Mouse (Mus musculus): ENCODE results near the gene Zbtb37. TPM values are rescaled to one million over a fixed set of nuclear protein-coding genes. Genes with fewer than 3 reads are reported as not detected.
"Not testable (repeated sequence)": the region's sequence is repeated elsewhere in the genome, so short reads cannot be mapped to it uniquely, and the experiment has no call there.

Zbtb37 gene
- polyA plus RNA-seq, 1 experiment from 2014 or later, result 14.1 TPM

GRCm38 (mm10) chr1:161030058-161030457 lies 4.6 kb downstream of the Zbtb37 start:
- Histone ChIP-seq H3K4me3 (replicated peaks) (no peak overlapping the region), H3K9ac (replicated peaks) (no peak overlapping the region), H3K27me3 (no peaks in the 10 kb centered on the region), H3K4me1 (replicated peaks) (peaks cover 17% of the 10 kb centered on the region), H3K9me3 (no peaks in the 10 kb centered on the region), H3K36me3 (peaks cover 46% of the 10 kb centered on the region), H3K27ac (no peak overlapping the region), H3K4me2 (replicated peaks) (no peak overlapping the region)
- 95% methylated on average over 3 of the region's 3 CpGs for WGBS
- no peak for ATAC-seq

DNA sequence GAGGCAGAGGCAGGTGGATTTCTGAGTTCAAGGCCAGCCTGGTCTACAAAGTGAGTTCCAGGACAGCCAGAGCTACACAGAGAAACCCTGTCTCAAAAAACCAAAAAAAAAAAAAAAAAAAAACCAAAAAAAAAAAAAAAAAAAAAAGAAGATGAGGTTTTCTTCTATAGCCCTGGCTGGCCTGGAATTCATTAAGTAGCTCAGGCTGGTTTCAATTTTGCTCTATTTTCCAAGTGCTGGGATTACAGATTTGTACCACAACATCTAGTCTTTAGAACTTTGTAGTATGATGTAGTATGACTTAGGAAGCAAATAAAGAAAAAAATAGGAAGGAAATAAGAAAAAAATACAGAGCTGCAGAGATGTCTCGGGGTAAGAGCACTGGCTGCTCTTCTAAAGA lies 6.2 kb downstream of the Zbtb37 start:
- Histone ChIP-seq H3K36me3 (peaks cover 53% of the 10 kb centered on the region), H3K4me1 (replicated peaks) (peaks cover 10% of the 10 kb centered on the region)
- H3K4me2 ChIP-seq (replicated peaks); ATAC-seq; H3K4me3 ChIP-seq (replicated peaks); H3K27ac ChIP-seq; H3K9ac ChIP-seq (replicated peaks); H3K27me3 ChIP-seq; H3K9me3 ChIP-seq: not testable (repeated sequence)
- WGBS, result 94% methylated on average over 1 of the region's 1 CpGs

DNA sequence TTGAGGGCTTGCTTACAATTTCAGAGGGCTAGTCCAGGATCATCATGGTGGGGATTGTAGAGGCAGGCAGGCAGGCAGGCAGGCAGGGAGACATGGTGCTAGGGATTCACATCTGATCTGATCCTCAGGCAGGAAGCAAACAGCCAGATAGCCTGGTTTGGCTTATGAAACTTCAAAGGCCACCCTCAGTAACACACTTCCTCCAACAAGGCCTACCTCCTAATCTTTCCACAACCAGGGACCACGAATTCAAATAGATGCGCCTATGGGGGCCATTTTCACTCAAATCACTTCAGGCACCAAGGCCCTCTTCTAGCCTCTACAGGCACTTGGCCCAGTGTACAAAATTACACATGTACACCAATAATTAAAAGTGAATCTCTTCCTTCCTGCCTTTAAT lies 7.5 kb downstream of the Zbtb37 start:
- Histone ChIP-seq H3K9ac (replicated peaks) (no peak overlapping the region), H3K36me3 (peaks cover 49% of the 10 kb centered on the region), H3K4me2 (replicated peaks) (no peak overlapping the region), H3K4me1 (replicated peaks) (no peaks in the 10 kb centered on the region), H3K27me3 (no peaks in the 10 kb centered on the region), H3K4me3 (replicated peaks) (no peak overlapping the region), H3K9me3 (no peaks in the 10 kb centered on the region), H3K27ac (no peak overlapping the region)
- WGBS, result 100% methylated on average over 2 of the region's 2 CpGs
- ATAC-seq, result no peak

GRCm38 (mm10) chr1:161025410-161026210 lies 9.0 kb downstream of the Zbtb37 start:
- Histone ChIP-seq H3K27me3 (no peaks in the 10 kb centered on the region), H3K36me3 (peaks cover 38% of the 10 kb centered on the region), H3K4me1 (replicated peaks) (no peaks in the 10 kb centered on the region), H3K9ac (replicated peaks) (no peak overlapping the region), H3K27ac (no peak overlapping the region), H3K4me2 (replicated peaks) (no peak overlapping the region), H3K9me3 (no peaks in the 10 kb centered on the region), H3K4me3 (replicated peaks) (no peak overlapping the region)
- WGBS, result 92% methylated on average over 5 of the region's 5 CpGs
- no peak for ATAC-seq

DNA sequence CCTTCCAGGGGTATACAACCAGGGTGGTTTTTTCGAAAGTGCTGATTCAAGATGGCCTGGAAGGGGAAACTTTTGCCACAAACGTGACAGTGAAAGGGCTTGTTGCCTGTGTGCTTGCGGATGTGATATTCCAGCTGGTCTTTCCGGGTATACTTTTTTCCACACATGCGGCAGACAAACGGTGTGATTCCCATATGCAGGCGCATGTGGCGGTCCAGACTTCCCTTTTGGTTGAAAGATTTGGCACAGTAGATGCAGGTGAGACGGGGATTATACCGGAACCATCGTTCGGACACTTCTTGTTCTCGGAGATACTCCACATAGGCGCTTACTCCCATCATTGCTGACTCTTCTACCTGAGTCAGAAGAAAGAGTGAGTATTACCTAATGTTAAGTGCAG lies 14.6 kb downstream of the Zbtb37 start:
- no peak overlapping the region for H3K4me2 ChIP-seq (replicated peaks)
- no peak overlapping the region for H3K9ac ChIP-seq (replicated peaks)
- peaks cover 40% of the 10 kb centered on the region for H3K36me3 ChIP-seq
- H3K27ac ChIP-seq, result no peak overlapping the region
- H3K4me1 ChIP-seq (replicated peaks), result peaks cover 4% of the 10 kb centered on the region
- no peak for ATAC-seq
- no peaks in the 10 kb centered on the region for H3K27me3 ChIP-seq
- H3K4me3 ChIP-seq (replicated peaks), result no peak overlapping the region
- H3K9me3 ChIP-seq, result no peaks in the 10 kb centered on the region
- 96% methylated on average over 14 of the region's 14 CpGs for WGBS

DNA sequence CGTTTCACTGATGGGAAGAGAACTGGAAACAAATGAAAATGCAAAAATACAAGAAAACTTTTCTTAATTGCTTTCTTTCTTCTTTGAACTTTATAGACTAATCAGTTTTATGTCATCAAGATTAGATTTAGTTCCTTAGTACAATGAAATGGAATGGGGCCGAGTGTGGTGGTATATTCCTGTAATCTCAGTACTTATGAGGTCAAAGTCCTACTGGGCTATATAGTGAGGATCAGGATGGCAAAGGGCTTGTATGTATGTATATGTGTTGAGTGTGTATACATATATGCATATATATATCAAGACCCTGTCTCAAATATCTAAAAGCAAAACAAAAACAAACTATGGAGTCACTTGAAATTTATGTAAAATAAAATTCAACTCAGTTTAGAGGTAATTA lies 18.3 kb downstream of the Zbtb37 start:
- H3K4me2 ChIP-seq (replicated peaks), result no peak overlapping the region
- no peak overlapping the region for H3K9ac ChIP-seq (replicated peaks)
- H3K9me3 ChIP-seq, result no peaks in the 10 kb centered on the region
- H3K4me3 ChIP-seq (replicated peaks), result no peak overlapping the region
- 92% methylated on average over 2 of the region's 2 CpGs for WGBS
- H3K27me3 ChIP-seq, result no peaks in the 10 kb centered on the region
- ATAC-seq, result no peak
- H3K4me1 ChIP-seq (replicated peaks), result peaks cover 4% of the 10 kb centered on the region
- no peak overlapping the region for H3K27ac ChIP-seq
- H3K36me3 ChIP-seq, result peaks cover 49% of the 10 kb centered on the region

- H3K9ac ChIP-seq (replicated peaks), result no peak overlapping the region
- no peak overlapping the region for H3K27ac ChIP-seq
- no peaks in the 10 kb centered on the region for H3K27me3 ChIP-seq
- peaks cover 34% of the 10 kb centered on the region for H3K36me3 ChIP-seq
- H3K4me3 ChIP-seq (replicated peaks), result no peak overlapping the region
- H3K4me2 ChIP-seq (replicated peaks), result no peak overlapping the region
- H3K4me1 ChIP-seq (replicated peaks), result peaks cover 1% of the 10 kb centered on the region
- no peaks in the 10 kb centered on the region for H3K9me3 ChIP-seq
- no peak for ATAC-seq
- 93% methylated on average over 4 of the region's 4 CpGs for WGBS
These were observed 24.2 kb downstream of the Zbtb37 start for GRCm38 (mm10) chr1:161010436-161010835.

- ATAC-seq, result no peak
- H3K9me3 ChIP-seq, result no peaks in the 10 kb centered on the region
- H3K27me3 ChIP-seq, result no peaks in the 10 kb centered on the region
- no peaks in the 10 kb centered on the region for H3K4me1 ChIP-seq (replicated peaks)
- no peak overlapping the region for H3K9ac ChIP-seq (replicated peaks)
- no peak overlapping the region for H3K4me3 ChIP-seq (replicated peaks)
- no peak overlapping the region for H3K4me2 ChIP-seq (replicated peaks)
- H3K36me3 ChIP-seq, result peaks cover 39% of the 10 kb centered on the region
- 89% methylated on average over 2 of the region's 2 CpGs for WGBS
- no peak overlapping the region for H3K27ac ChIP-seq
These were observed 26.6 kb downstream of the Zbtb37 start for GRCm38 (mm10) chr1:161008038-161008437.

GRCm38 (mm10) chr1:161006471-161006870 lies 28.2 kb downstream of the Zbtb37 start:
- Histone ChIP-seq H3K4me1 (replicated peaks) (no peaks in the 10 kb centered on the region), H3K36me3 (peaks cover 24% of the 10 kb centered on the region), H3K9ac (replicated peaks) (no peak overlapping the region), H3K27ac (no peak overlapping the region), H3K4me2 (replicated peaks) (no peak overlapping the region), H3K27me3 (no peaks in the 10 kb centered on the region), H3K4me3 (replicated peaks) (no peak overlapping the region), H3K9me3 (no peaks in the 10 kb centered on the region)
- WGBS, result 82% methylated on average over 5 of the region's 5 CpGs
- no peak for ATAC-seq

GRCm38 (mm10) chr1:161005526-161005925 lies 29.1 kb downstream of the Zbtb37 start:
- H3K9me3 ChIP-seq, result no peaks in the 10 kb centered on the region
- no peak for ATAC-seq
- H3K27me3 ChIP-seq, result no peaks in the 10 kb centered on the region
- no peaks in the 10 kb centered on the region for H3K4me1 ChIP-seq (replicated peaks)
- no peak overlapping the region for H3K4me2 ChIP-seq (replicated peaks)
- no peak overlapping the region for H3K9ac ChIP-seq (replicated peaks)
- no peak overlapping the region for H3K4me3 ChIP-seq (replicated peaks)
- WGBS, result 77% methylated on average over 3 of the region's 3 CpGs
- peaks cover 23% of the 10 kb centered on the region for H3K36me3 ChIP-seq
- no peak overlapping the region for H3K27ac ChIP-seq

DNA sequence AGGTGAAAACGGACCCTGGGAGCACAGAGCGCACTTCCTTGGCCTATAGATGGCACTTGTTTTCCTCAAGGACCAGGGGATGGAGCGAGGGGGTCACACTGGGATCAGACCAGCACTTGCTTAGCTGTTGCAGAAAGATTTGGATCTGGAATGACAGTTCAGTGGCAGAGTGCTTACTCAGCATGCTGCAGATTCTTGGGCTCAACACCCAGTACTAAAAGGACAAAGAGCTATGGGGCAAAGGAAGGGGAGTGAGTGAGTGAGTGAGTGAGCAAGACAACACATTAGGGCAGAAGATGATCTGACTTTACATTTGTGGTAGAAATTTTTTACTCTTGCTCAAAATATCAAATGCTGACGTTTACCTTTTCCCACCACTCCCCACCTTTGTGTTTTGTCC lies 29.7 kb downstream of the Zbtb37 start:
- Histone ChIP-seq H3K4me2 (replicated peaks) (no peak overlapping the region), H3K9ac (replicated peaks) (no peak overlapping the region), H3K4me1 (replicated peaks) (no peaks in the 10 kb centered on the region), H3K9me3 (no peaks in the 10 kb centered on the region), H3K27ac (no peak overlapping the region), H3K36me3 (peaks cover 29% of the 10 kb centered on the region), H3K27me3 (no peaks in the 10 kb centered on the region), H3K4me3 (replicated peaks) (no peak overlapping the region)
- ATAC-seq, result no peak
- WGBS, result 63% methylated on average over 4 of the region's 4 CpGs

DNA sequence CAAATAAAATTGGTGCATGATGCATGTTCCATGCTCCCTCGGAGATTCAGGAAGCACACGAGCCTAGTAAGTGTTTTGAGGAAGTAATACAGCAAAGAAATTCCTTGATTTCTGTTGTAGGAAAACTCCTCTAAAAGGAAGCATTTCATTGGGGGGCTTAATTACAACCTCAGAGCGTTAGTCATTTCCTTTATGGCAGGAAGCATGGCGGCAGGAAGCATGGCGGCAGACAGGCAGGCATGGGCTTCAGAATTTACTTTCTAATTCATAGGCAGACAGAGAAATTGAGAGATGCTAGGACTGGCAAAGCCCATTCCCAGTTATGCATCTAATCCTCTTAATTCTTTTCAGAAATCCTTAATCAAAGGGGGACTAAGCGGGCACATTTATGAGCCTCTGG lies 40.8 kb downstream of the Zbtb37 start:
- H3K4me2 ChIP-seq (replicated peaks), result no peak overlapping the region
- no peak overlapping the region for H3K27ac ChIP-seq
- no peaks in the 10 kb centered on the region for H3K9me3 ChIP-seq
- no peak overlapping the region for H3K4me3 ChIP-seq (replicated peaks)
- no peaks in the 10 kb centered on the region for H3K27me3 ChIP-seq
- ATAC-seq, result no peak
- H3K4me1 ChIP-seq (replicated peaks), result no peaks in the 10 kb centered on the region
- WGBS, result 71% methylated on average over 6 of the region's 6 CpGs
- no peak overlapping the region for H3K9ac ChIP-seq (replicated peaks)
- no peaks in the 10 kb centered on the region for H3K36me3 ChIP-seq

DNA sequence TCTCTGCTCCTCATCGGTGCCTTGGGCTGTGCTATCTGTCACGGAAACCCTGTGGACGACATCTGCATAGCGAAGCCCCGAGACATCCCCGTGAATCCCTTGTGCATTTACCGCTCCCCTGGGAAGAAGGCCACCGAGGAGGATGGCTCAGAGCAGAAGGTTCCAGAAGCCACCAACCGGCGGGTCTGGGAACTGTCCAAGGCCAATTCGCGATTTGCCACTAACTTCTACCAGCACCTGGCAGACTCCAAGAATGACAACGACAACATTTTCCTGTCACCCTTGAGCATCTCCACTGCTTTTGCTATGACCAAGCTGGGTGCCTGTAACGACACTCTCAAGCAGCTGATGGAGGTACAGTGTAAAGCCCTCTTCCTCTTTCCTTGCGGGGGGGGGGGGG lies 45.3 kb downstream of the Zbtb37 start:
- Histone ChIP-seq H3K36me3 (no peaks in the 10 kb centered on the region), H3K4me2 (replicated peaks) (no peak overlapping the region), H3K4me1 (replicated peaks) (no peaks in the 10 kb centered on the region), H3K9me3 (no peaks in the 10 kb centered on the region), H3K27me3 (no peaks in the 10 kb centered on the region), H3K27ac (no peak overlapping the region), H3K9ac (replicated peaks) (no peak overlapping the region), H3K4me3 (replicated peaks) (no peak overlapping the region)
- 90% methylated on average over 15 of the region's 15 CpGs for WGBS
- ATAC-seq, result no peak
